Mouse (Mus musculus): ENCODE data around the gene Trim38. TPM values are rescaled to one million over a fixed set of nuclear protein-coding genes. Genes with fewer than 3 reads are reported as not detected.

Gene Trim38
- total and polyA plus RNA-seq, 3 experiments, result 0.11 TPM; not detected in 2

DNA sequence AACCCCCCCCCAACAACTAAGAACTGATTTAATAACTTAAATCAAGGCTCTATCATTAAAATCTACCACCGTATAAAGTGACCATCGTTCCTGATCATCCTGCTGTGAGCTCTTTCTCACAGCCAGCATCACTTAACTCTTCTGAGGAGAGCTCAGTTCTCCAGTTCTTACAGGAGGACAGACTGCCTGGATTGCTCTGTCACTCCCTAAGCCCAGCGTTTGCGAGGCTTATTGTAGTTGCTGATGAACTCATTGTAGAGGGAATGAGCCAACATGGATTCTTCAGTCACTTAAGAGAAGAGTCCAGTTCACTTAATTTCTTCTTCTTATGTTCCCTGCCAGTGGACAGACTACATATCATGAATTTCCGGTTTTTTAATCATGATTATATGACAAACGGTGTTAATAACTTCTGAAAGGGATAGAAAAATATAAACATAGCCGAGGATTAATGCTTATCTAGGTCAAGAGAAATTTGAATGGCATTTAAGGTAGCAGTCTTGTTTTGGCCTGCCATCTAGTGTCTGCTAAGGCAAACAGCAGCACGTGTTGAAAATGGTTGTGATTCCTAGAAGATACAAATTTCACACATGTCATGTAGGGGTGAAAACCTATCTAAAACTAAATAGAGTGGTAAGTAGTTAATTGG, 37.4 kb upstream of the Trim38 start:
- no peak overlapping the region for H3K4me2 ChIP-seq (ENCODE audit: insufficient read depth, low read depth, poor library complexity, severe bottlenecking)
- H3K79me2 ChIP-seq (replicated peaks; ENCODE audit: control insufficient read depth, extremely low read depth, insufficient read depth, poor library complexity, severe bottlenecking), result no peaks in the 10 kb centered on the region
- no peak for DNase-seq (ENCODE audit: extremely low read depth)
- in situ Hi-C loops (cut with MboI; ENCODE audit: low pct_ligation_motif_present, low pct_unique_long_range_greater_than_20kb, low sequenced_read_pairs) (no loop called here), dilution Hi-C loops (cut with MboI; ENCODE audit: extremely low pct_ligation_motif_present, extremely low pct_unique_long_range_greater_than_20kb, low sequenced_read_pairs) (no loop called here)
- H3K4me3 ChIP-seq (replicated peaks in 1 of 3; ENCODE audit: low read depth in 2 of 3, low read length in 2 of 3, poor library complexity in 1 of 3), result no peak overlapping the region
- no peak overlapping the region for H3K27ac ChIP-seq (ENCODE audit: insufficient read depth, low read depth)
- H3K36me3 ChIP-seq (replicated peaks in 1 of 2; ENCODE audit: control insufficient read depth in 1 of 2, insufficient read depth in 1 of 2, low read length in 1 of 2), result no peaks in the 10 kb centered on the region
- TF ChIP-seq MEF2A (IDR thresholded peaks at IDR 0.05; ENCODE audit: borderline replicate concordance, low read depth, low read length), result no peak
- no peak for TF ChIP-seq POLR2A (IDR thresholded peaks at IDR 0.05; ENCODE audit: low read depth, low read length)
- no peak for TF ChIP-seq EP300 (IDR thresholded peaks at IDR 0.05; ENCODE audit: low read length)
- no peak for TF ChIP-seq USF1 (IDR thresholded peaks at IDR 0.05; ENCODE audit: low read depth, low read length)
- TF ChIP-seq ZKSCAN1 (IDR thresholded peaks at IDR 0.05; ENCODE audit: borderline replicate concordance, low read depth, low read length), result no peak
- TF ChIP-seq RCOR1 (conservative IDR thresholded peaks at IDR 0.05; ENCODE audit: low read depth, low read length), result no peak
- peak; percentile 95 for TF ChIP-seq RAD21 (IDR thresholded peaks at IDR 0.05; ENCODE audit: low read depth, low read length)
- 0 out of 2 replicates have a peak, but pooled peaks have one; percentile 38 for TF ChIP-seq JUND (conservative IDR thresholded peaks at IDR 0.05; ENCODE audit: low read depth, low read length)
- TF ChIP-seq POLR2AphosphoS2 (IDR thresholded peaks at IDR 0.05; ENCODE audit: low read depth, low read length), result no peak
- TF ChIP-seq CHD2 (IDR thresholded peaks at IDR 0.05; ENCODE audit: low read length), result no peak
- no peak for TF ChIP-seq MAFK (IDR thresholded peaks at IDR 0.05; ENCODE audit: insufficient replicate concordance, low read length)
- TF ChIP-seq BHLHE40 (IDR thresholded peaks at IDR 0.05; ENCODE audit: low read depth, low read length), result peak; percentile 87
- TF ChIP-seq NRF1 (IDR thresholded peaks at IDR 0.05; ENCODE audit: low read depth, low read length), result no peak
- peak; percentile 95 for TF ChIP-seq SMC3 (IDR thresholded peaks at IDR 0.05; ENCODE audit: low read depth, low read length)
- no peak for TF ChIP-seq JUN (IDR thresholded peaks at IDR 0.05; ENCODE audit: insufficient read depth, low read depth, low read length)
- TF ChIP-seq NELFE (IDR thresholded peaks at IDR 0.05; ENCODE audit: low read depth, low read length), result no peak
- no peak for TF ChIP-seq GABPA (IDR thresholded peaks at IDR 0.05; ENCODE audit: insufficient replicate concordance, low read depth, low read length)
- peak; percentile 95 for TF ChIP-seq MYC (IDR thresholded peaks at IDR 0.05; ENCODE audit: low read depth, low read length)
- TF ChIP-seq TBP (conservative IDR thresholded peaks at IDR 0.05; ENCODE audit: low read depth, low read length), result no peak
- no peak for TF ChIP-seq HCFC1 (IDR thresholded peaks at IDR 0.05; ENCODE audit: low read depth, low read length)
- TF ChIP-seq TCF12 (IDR thresholded peaks at IDR 0.05; ENCODE audit: low read depth, low read length), result no peak
- TF ChIP-seq ETS1 (conservative IDR thresholded peaks at IDR 0.05; ENCODE audit: low read depth, low read length), result no peak
- TF ChIP-seq USF2 (conservative IDR thresholded peaks at IDR 0.05; ENCODE audit: low read depth, low read length), result no peak
- peak; percentile 88 for TF ChIP-seq MAX (IDR thresholded peaks at IDR 0.05; ENCODE audit: low read length)
- TF ChIP-seq ELF1 (IDR thresholded peaks at IDR 0.05; ENCODE audit: low read depth, low read length), result no peak
- no peak for TF ChIP-seq CHD1 (IDR thresholded peaks at IDR 0.05; ENCODE audit: low read depth, low read length)
- TF ChIP-seq E2F4 (IDR thresholded peaks at IDR 0.05; ENCODE audit: insufficient replicate concordance, low read depth, low read length), result no peak
- TF ChIP-seq MXI1 (IDR thresholded peaks at IDR 0.05; ENCODE audit: low read depth, low read length), result no peak
- no peak for TF ChIP-seq UBTF (IDR thresholded peaks at IDR 0.05; ENCODE audit: low read depth, low read length)
- TF ChIP-seq ZNF384 (IDR thresholded peaks at IDR 0.05; ENCODE audit: low read depth, low read length), result no peak
- no peak for TF ChIP-seq KAT2A (IDR thresholded peaks at IDR 0.05; ENCODE audit: insufficient replicate concordance, low read length)
- no peak for TF ChIP-seq ZMIZ1 (IDR thresholded peaks at IDR 0.05; ENCODE audit: low read depth, low read length)
- peak; percentile 62 to 97 for TF ChIP-seq CTCF (conservative IDR thresholded peaks at IDR 0.05 in 1 of 2, IDR thresholded peaks at IDR 0.05 in 1 of 2; ENCODE audit: low read depth in 2 of 2, low read length in 2 of 2)
- no peak for TF ChIP-seq PAX5 (IDR thresholded peaks at IDR 0.05; ENCODE audit: low read length)
- no peak for TF ChIP-seq IRF4 (IDR thresholded peaks at IDR 0.05; ENCODE audit: low read depth, low read length)
- TF ChIP-seq MAZ (IDR thresholded peaks at IDR 0.05; ENCODE audit: low read depth, low read length), result no peak
- TF ChIP-seq SIN3A (IDR thresholded peaks at IDR 0.05; ENCODE audit: low read length), result no peak
- TF ChIP-seq ZC3H11A (IDR thresholded peaks at IDR 0.05; ENCODE audit: low read depth, low read length), result peak; percentile 76
- no peaks in the 10 kb centered on the region for H3K27me3 ChIP-seq (replicated peaks)
- H3K9me3 ChIP-seq (replicated peaks; ENCODE audit: low read length), result no peaks in the 10 kb centered on the region
- H3K4me1 ChIP-seq (ENCODE audit: control insufficient read depth in 1 of 2, insufficient read depth in 2 of 2), result no peaks in the 10 kb centered on the region
- H3K9ac ChIP-seq (ENCODE audit: insufficient read depth, low read depth), result no peak overlapping the region
